Mouse (Mus musculus) frontal cortex, postnatal 25 days (tissue): ENCODE results near the gene Pmpcb.
"Not testable (repeated sequence)": the region's sequence is repeated elsewhere in the genome, so short reads cannot be mapped to it uniquely, and the experiment has no call there.

Source experiments
- DNase-seq, 2 experiments: peaks; one replicate each; pipeline ENCODE4 v3.0.0; 2022; ENCODE audit warnings: low spot score in 2 of 2

The Pmpcb gene

DNA sequence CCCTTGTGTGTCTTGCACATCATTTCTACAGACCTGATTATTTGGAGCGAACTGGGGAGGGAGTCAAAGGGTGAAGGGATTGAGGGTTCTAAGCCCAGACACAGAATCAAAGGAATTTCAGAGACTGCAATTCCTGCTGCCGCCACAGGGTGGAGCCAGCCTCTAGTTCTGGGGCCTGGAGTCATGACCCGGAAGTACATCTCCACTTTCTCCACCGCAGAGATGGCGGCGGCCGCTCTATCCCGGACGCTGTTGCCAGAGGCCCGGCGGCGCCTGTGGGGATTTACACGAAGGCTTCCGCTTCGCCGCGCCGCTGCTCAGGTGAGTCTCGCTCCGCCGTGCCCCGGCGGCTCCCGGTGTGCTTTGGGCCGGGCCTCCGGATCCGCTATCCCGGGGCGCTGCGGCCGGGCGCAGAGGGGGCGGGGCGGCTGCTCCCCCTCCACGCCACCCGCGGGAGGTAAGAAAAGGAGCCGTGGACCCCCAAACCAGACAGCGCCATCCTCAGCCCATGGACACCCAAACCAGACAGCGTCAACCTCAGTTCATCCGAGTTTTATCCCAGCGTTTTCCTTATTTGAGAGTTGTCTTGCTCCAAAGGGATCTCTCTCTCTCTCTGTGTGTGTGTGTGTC is at the start of gene Pmpcb:
Gene Pmpcb, plus strand, starts transcription at position 186 of the 630 bp plus-strand sequence.
- DNase-seq = peak; percentile 90 to 92

DNA sequence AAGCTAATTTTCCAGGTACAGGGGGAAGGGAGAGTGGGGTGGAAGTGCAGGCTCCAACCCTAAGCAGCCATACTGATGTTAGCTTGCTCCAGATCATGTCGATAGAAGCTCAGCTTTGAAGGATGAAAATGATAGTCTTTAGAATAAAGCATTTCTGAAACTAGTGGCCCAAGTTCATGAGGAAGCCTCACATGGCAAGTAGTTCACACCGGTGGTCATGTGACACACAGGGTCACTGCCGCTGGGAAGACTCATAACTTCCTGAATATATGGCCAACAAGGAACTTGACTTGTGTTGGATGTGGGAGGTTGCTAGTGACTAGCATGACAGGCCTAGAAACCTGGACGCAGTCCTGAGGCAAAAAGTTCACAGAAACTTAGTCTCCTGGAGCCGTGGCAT is 44.7 kb upstream of the Pmpcb start:
- DNase-seq = no peak

DNA sequence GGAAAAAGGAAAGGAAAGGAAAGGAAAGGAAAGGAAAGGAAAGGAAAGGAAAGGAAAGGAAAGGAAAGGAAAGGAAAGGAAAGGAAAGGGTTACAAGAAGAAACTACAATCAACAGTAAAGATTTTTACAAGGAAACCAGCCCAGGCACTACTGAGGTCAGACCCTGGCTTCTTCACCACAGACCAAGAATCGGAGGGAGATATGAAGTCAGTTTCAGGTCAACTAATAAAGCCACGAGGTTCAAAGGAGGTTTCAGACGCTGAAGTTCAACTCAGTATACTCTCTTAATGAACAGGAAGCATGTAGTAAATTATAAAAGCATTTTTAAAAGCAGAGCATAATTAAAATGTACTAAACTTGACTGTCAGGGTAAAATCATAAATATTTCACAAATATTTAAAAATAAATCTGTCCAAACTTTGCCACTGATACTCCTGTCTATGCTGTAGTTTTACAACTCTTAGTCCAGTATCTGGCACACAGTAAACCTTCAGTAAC is 43.5 kb upstream of the Pmpcb start:
- no peak for DNase-seq

DNA sequence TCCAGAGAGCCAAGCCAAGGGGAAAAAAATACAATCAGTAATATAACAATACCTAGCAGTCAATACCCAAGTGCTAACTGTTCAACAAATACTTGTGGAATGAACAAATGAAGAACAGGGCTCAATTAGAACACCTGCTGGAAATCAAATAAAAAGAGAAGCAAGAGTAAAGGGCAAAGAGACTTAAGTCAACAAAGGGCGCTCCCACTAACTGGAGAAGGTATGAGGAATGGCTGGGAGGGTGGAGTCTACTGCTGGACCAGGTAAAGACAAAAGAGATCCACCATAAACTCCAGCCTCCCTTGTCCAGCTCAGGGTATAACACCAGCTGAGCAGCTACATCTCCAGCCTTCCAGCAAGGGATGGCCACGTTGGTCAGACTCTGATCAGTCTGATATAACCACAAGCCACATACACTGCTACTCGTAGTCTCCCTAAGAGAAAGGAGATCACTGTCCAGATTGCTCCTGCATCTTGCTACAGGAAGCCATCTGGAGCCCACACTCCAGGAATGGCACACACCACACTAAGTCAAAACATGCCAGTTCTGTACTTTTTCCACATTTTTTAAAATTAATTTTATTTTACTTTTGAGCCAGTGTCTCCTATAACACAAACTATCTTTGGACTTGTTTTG is 42.0 kb upstream of the Pmpcb start:
- DNase-seq = no peak

DNA sequence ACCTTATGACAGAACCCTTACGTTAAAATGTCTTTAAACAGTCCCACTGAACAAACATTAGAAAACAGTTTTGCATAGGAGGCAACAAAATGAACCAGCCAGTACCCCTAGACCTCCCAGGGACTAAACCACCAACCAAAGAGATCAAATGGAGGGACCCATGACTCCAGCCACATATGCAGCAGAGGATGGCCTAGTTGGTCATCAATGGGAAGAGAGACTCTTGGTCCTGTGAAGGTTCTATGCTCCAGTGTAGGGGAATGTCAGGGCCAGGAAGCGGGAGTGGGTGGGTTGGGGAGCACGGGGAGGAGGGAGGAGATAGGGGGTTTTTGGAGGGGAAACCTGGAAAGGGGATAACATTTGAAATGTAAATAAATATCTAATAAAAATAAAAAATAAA is 37.4 kb upstream of the Pmpcb start:
- DNase-seq = not testable (repeated sequence)

DNA sequence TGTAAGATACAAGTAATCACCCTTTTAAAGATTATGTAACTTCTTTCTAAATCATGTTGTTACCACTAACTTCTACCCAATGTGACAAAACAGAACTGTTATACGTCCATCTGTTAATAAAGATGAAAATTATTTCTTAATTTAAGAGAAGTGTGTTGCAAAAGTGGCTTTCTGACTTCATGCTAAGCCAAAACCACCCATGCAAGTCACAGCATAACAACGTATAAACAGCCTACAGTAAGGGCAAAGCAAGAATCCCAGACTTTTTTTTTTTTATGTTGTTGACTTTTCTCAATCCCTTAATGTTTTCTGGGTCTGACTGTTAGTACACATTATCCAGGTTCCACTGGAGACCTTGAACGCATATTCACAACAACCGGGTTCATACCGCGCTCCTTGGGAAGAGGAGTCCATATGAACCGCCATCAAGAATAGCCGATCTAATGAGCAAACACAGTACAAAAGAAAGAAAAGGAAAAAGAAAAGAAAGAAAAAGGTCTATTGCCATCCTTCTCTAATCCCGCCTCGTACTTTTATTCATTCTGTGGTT is 36.6 kb upstream of the Pmpcb start:
- DNase-seq = no peak

- no peak for DNase-seq
Measured at GRCm38 (mm10) chr5:21700934-21701333, 36.0 kb upstream of the Pmpcb start.

- DNase-seq = peak; percentile 95 to 98
Measured at GRCm38 (mm10) chr5:21701351-21702008, 35.5 kb upstream of the Pmpcb start, which contains the start of gene Napepld. Napepld (minus strand) TSS chr5:21701396.

GRCm38 (mm10) chr5:21702009-21702364 is 35.0 kb upstream of the Pmpcb start:
- DNase-seq = no peak

- no peak for DNase-seq
Measured at GRCm38 (mm10) chr5:21702873-21703475, 34.0 kb upstream of the Pmpcb start.

- DNase-seq = no peak
Measured at GRCm38 (mm10) chr5:21703708-21704107, 33.2 kb upstream of the Pmpcb start.

DNA sequence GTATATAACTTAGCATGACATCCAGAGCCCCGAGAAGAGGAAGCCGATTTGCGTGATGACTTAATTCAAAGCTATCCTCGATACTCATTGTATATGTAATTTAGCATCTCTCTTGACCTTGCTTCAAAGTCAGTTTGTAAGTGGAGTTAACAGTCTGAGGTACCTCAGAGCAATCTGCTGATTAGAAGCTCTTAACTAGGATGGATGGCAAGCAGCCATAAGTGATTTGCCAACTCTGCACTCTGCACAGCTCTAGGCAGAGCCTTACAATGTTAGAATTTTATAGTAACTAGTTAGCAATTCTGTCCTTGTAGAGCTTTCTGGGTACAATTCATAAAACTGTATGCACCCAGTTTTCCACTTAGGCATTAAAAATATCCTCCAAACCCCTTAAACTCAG is 30.4 kb upstream of the Pmpcb start:
- DNase-seq = no peak

DNA sequence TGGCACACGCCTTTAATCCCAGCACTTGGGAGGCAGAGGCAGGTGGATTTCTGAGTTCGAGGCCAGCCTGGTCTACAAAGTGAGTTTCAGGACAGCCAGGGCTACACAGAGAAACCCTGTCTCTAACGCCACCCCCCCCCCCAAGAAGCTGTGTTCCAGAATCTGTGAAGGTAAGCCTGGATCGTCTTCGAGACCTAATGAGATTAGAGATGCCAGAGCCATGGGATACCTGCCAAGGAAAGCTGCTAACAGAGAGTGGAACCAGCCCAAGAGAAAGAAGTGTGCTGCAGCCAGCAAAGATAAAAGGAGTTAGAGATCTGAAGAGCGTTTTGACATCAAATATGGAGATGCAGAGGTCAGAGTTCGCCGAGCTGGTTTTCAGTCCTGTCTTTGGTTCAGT is 28.9 kb upstream of the Pmpcb start:
- not testable (repeated sequence) for DNase-seq

GRCm38 (mm10) chr5:21712127-21712715 is 24.7 kb upstream of the Pmpcb start:
- no peak for DNase-seq

DNA sequence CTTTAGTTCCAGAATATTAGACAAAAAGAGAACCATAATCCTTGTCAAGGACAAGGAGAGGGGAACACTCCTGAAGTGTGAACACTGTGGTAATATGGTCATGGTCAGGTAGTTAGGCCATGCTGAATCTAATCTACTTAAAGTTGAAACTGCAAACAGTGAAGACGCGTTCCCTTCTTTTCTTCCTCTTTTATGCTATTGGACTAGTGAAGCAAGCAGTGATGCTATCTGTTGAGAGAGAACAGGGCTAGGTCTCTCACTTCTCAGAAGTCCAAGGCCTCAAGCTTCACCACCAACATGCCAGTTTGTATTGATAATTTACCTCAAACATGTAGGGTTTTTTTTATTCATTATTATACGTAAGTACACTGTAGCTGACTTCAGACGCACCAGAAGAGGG is 22.5 kb upstream of the Pmpcb start:
- DNase-seq = no peak

DNA sequence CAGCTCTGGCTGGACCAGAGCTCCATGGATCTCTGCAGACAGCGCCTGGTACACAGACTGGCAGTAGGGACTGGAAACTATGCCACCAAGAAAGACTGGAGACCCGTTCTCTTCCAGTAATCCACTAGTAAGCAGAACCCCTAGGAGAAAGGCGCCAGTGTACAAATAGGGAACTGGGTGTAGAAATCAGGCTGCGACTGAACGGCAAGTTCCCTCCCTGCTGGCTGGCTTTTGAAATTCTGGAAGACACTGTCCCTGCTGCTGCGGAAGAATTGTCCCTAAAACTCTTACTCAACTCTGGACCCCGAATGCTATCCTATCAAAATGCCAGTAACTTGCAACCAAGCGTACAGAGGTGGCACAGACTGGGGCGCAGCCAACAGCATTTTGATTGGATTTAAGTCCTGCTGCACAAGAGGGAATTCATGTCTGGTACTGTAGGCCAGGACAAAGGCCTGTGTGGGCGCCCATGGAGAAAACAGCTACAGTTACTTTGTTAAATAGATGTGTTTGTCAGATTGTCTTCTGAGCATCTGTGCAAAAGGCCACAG is 19.7 kb upstream of the Pmpcb start:
- DNase-seq = no peak

DNA sequence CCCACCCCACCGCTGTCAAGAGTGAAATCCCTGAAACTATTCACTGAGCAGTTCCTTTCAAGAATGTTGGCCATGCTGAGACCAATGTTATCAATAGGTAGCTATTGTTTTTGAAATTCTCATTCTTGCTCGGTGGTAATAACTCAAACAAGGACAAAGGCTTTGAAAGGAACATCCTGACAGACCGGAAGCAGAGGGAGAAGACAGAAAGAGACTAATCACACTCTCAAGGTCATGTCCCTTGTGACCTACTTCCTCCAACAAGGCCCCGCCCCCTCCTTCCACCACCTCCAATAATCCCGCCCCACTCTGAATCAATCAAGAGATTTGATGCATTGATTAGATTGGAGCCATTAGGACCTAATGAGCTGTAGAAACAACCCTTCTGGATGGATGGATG is 18.4 kb upstream of the Pmpcb start:
- DNase-seq = no peak

DNA sequence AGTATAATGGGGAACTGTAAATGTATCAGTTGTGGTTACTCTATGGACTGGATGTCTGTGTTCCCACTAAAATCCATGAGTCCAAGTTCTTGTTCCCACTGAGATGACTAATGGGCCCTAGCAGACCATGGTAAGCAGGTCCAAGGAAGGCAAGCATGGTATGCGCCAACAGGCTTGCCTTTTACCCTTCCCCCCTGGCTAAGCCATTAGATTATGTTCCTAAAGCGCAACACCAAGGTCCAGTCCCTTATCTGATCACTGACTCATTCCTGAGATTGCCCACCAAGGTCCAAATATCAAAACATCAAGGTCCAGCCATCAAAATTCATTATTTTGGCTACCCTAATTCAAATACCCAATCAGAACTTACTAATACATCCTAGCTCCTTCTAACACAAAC is 17.7 kb upstream of the Pmpcb start:
- DNase-seq = no peak

DNA sequence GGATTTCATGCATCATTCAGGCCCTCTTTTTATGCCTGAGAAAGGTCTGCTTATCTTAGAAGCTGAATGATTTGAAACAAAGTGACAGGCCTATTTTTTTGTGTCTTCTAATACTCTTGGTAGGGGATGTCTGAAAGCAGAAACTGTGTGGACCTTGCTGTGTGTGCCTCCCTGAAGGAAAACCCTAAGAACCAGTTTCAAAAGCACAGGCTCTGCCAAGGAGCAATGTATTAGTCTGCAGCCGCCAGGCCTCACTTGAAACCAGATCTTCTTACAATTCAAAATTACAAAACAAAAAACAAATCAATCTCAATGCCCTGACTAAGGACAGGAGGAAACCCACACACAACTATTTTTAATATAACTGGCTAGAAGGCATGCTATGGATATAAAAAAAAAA is 12.5 kb upstream of the Pmpcb start:
- DNase-seq = no peak

GRCm38 (mm10) chr5:21724872-21725271 is 12.1 kb upstream of the Pmpcb start:
- no peak for DNase-seq

DNA sequence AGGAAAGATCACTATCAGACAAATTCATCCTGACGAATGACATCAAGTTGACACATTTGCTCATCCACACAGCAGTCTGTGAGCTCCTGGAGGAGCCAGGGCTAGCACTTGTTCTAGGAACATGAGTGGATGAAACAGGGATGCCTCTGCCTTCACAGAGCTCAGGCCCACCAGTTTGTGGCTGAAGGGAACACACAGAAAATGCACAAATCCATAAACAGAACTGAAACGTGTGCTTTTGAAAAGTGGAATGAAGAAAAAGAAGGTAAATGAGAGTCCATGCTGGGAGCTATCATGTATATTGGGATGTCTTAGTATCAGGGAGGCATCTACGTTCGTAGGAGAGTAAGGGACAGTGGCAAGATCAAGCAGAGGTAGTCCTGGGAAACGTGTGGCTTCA is 7.8 kb upstream of the Pmpcb start:
- no peak for DNase-seq
